Mouse (Mus musculus) urinary bladder, postnatal 25 days (tissue): ENCODE measurements around the gene Nos1ap.

Experiments used
- DNase-seq: peaks from one replicate; pipeline ENCODE4 v3.0.0; 2022; ENCODE audit warnings: low spot score

Nos1ap gene

GRCm38 (mm10) chr1:170415395-170415794, 174.3 kb downstream of the Nos1ap start:
- DNase-seq, result no peak

GRCm38 (mm10) chr1:170410402-170411191, 179.1 kb downstream of the Nos1ap start:
- DNase-seq, result no peak

- no peak for DNase-seq
These were observed 180.6 kb downstream of the Nos1ap start for GRCm38 (mm10) chr1:170409091-170409490.

- no peak for DNase-seq
These were observed 182.7 kb downstream of the Nos1ap start for GRCm38 (mm10) chr1:170406921-170407320.

GRCm38 (mm10) chr1:170405152-170405551, 184.5 kb downstream of the Nos1ap start:
- DNase-seq, result no peak

- no peak for DNase-seq
These were observed 187.0 kb downstream of the Nos1ap start for GRCm38 (mm10) chr1:170402682-170403081.

- no peak for DNase-seq
These were observed 190.8 kb downstream of the Nos1ap start for GRCm38 (mm10) chr1:170398866-170399265.

- DNase-seq, result no peak
These were observed 194.6 kb downstream of the Nos1ap start for GRCm38 (mm10) chr1:170395101-170395500.

- DNase-seq, result no peak
These were observed 195.0 kb downstream of the Nos1ap start for GRCm38 (mm10) chr1:170394641-170395040.

GRCm38 (mm10) chr1:170392771-170393728, 196.6 kb downstream of the Nos1ap start:
- peak; percentile 49 for DNase-seq

GRCm38 (mm10) chr1:170387180-170387912, 202.3 kb downstream of the Nos1ap start:
- no peak for DNase-seq

GRCm38 (mm10) chr1:170385416-170385815, 204.2 kb downstream of the Nos1ap start:
- DNase-seq, result no peak

GRCm38 (mm10) chr1:170383530-170383929, 206.1 kb downstream of the Nos1ap start:
- no peak for DNase-seq

GRCm38 (mm10) chr1:170381457-170381856, 208.2 kb downstream of the Nos1ap start:
- DNase-seq, result no peak

GRCm38 (mm10) chr1:170380505-170380904, 209.2 kb downstream of the Nos1ap start:
- DNase-seq, result no peak

GRCm38 (mm10) chr1:170375721-170376120, 213.9 kb downstream of the Nos1ap start:
- no peak for DNase-seq

- no peak for DNase-seq
These were observed 215.9 kb downstream of the Nos1ap start for GRCm38 (mm10) chr1:170373750-170374149.

- DNase-seq, result no peak
These were observed 218.4 kb downstream of the Nos1ap start for GRCm38 (mm10) chr1:170371191-170371792.

- no peak for DNase-seq
These were observed 220.8 kb downstream of the Nos1ap start for GRCm38 (mm10) chr1:170368864-170369263.

- no peak for DNase-seq
These were observed 222.5 kb downstream of the Nos1ap start for GRCm38 (mm10) chr1:170366981-170367700.

GRCm38 (mm10) chr1:170363746-170364145, 225.9 kb downstream of the Nos1ap start:
- no peak for DNase-seq
